Mouse (Mus musculus): Measurements from ENCODE around the gene Ndc1. TPM values are rescaled to one million over a fixed set of nuclear protein-coding genes. Genes with fewer than 3 reads are reported as not detected.
A peak's percentile ranks its signal among the peaks of the same experiment; 100 is the strongest.

Ndc1 gene
- polyA plus RNA-seq (2015; fragmentation: Nextera tagmentation; extraction: Ambion mirVana): 19.9 and 21.9 TPM in 2 replicates

GRCm38 (mm10) chr4:107367567-107368314 is at the start of gene Ndc1:
TSS of gene Ndc1 (plus strand) at chr4:107367784.
- under 1% methylated on average over 51 of the region's 51 CpGs for WGBS
- Histone ChIP-seq H3K4me2 (ENCODE audit: low read length) (peak within 1 kb of the TSS; percentile 59), H3K36me3 (ENCODE audit: control insufficient read depth, insufficient read depth) (peaks cover 2% of the 10 kb centered on the region), H3K9ac (replicated peaks; ENCODE audit: low read depth, low read length) (peak within 1 kb of the TSS; percentile 78), H3K27ac (ENCODE audit: low read length) (peak within 1 kb of the TSS; percentile 90), H3K9me3 (ENCODE audit: control insufficient read depth, low read length) (no peaks in the 10 kb centered on the region), H3K4me3 (replicated peaks; ENCODE audit: low read length) (peak within 1 kb of the TSS; percentile 73), H3K4me1 (replicated peaks; ENCODE audit: control insufficient read depth, insufficient read depth, low read length) (peaks cover 7% of the 10 kb centered on the region), H3K27me3 (replicated peaks; ENCODE audit: control insufficient read depth, insufficient read depth, low read length) (no peaks in the 10 kb centered on the region)
- ATAC-seq: peak; percentile 98

- no peak overlapping the region for H3K4me3 ChIP-seq (replicated peaks; ENCODE audit: low read length)
- no peaks in the 10 kb centered on the region for H3K27me3 ChIP-seq (replicated peaks; ENCODE audit: control insufficient read depth, insufficient read depth, low read length)
- ATAC-seq: no peak
- peaks cover 7% of the 10 kb centered on the region for H3K4me1 ChIP-seq (replicated peaks; ENCODE audit: control insufficient read depth, insufficient read depth, low read length)
- H3K36me3 ChIP-seq (ENCODE audit: control insufficient read depth, insufficient read depth): peaks cover 13% of the 10 kb centered on the region
- no peak overlapping the region for H3K9ac ChIP-seq (replicated peaks; ENCODE audit: low read depth, low read length)
- H3K9me3 ChIP-seq (ENCODE audit: control insufficient read depth, low read length): no peaks in the 10 kb centered on the region
- no peak overlapping the region for H3K27ac ChIP-seq (ENCODE audit: low read length)
- WGBS: 84% methylated on average over 8 of the region's 8 CpGs
- no peak overlapping the region for H3K4me2 ChIP-seq (ENCODE audit: low read length)
These were observed 48.9 kb upstream of the Ndc1 start for GRCm38 (mm10) chr4:107318646-107319045.

- Histone ChIP-seq H3K27me3 (replicated peaks; ENCODE audit: control insufficient read depth, insufficient read depth, low read length) (no peaks in the 10 kb centered on the region), H3K9me3 (ENCODE audit: control insufficient read depth, low read length) (no peaks in the 10 kb centered on the region), H3K4me2 (ENCODE audit: low read length) (no peak overlapping the region), H3K9ac (replicated peaks; ENCODE audit: low read depth, low read length) (no peak overlapping the region), H3K27ac (ENCODE audit: low read length) (no peak overlapping the region), H3K36me3 (ENCODE audit: control insufficient read depth, insufficient read depth) (peaks cover 13% of the 10 kb centered on the region), H3K4me1 (replicated peaks; ENCODE audit: control insufficient read depth, insufficient read depth, low read length) (no peaks in the 10 kb centered on the region), H3K4me3 (replicated peaks; ENCODE audit: low read length) (no peak overlapping the region)
- 90% methylated on average over 2 of the region's 2 CpGs for WGBS
- ATAC-seq: no peak
These were observed 46.5 kb upstream of the Ndc1 start for GRCm38 (mm10) chr4:107321041-107321440.

- no peaks in the 10 kb centered on the region for H3K9me3 ChIP-seq (ENCODE audit: control insufficient read depth, low read length)
- H3K4me3 ChIP-seq (replicated peaks; ENCODE audit: low read length): no peak overlapping the region
- no peaks in the 10 kb centered on the region for H3K4me1 ChIP-seq (replicated peaks; ENCODE audit: control insufficient read depth, insufficient read depth, low read length)
- H3K4me2 ChIP-seq (ENCODE audit: low read length): no peak overlapping the region
- ATAC-seq: no peak
- no peaks in the 10 kb centered on the region for H3K27me3 ChIP-seq (replicated peaks; ENCODE audit: control insufficient read depth, insufficient read depth, low read length)
- no peak overlapping the region for H3K9ac ChIP-seq (replicated peaks; ENCODE audit: low read depth, low read length)
- H3K27ac ChIP-seq (ENCODE audit: low read length): no peak overlapping the region
- peaks cover 13% of the 10 kb centered on the region for H3K36me3 ChIP-seq (ENCODE audit: control insufficient read depth, insufficient read depth)
- WGBS: 96% methylated on average over 2 of the region's 2 CpGs
These were observed 44.5 kb upstream of the Ndc1 start for GRCm38 (mm10) chr4:107323113-107323512.

- 95% methylated on average over 8 of the region's 8 CpGs for WGBS
- no peak for ATAC-seq
- H3K4me3 ChIP-seq (replicated peaks; ENCODE audit: low read length): no peak overlapping the region
- no peaks in the 10 kb centered on the region for H3K4me1 ChIP-seq (replicated peaks; ENCODE audit: control insufficient read depth, insufficient read depth, low read length)
- no peak overlapping the region for H3K27ac ChIP-seq (ENCODE audit: low read length)
- no peak overlapping the region for H3K9ac ChIP-seq (replicated peaks; ENCODE audit: low read depth, low read length)
- H3K36me3 ChIP-seq (ENCODE audit: control insufficient read depth, insufficient read depth): no peaks in the 10 kb centered on the region
- no peaks in the 10 kb centered on the region for H3K27me3 ChIP-seq (replicated peaks; ENCODE audit: control insufficient read depth, insufficient read depth, low read length)
- no peaks in the 10 kb centered on the region for H3K9me3 ChIP-seq (ENCODE audit: control insufficient read depth, low read length)
- H3K4me2 ChIP-seq (ENCODE audit: low read length): no peak overlapping the region
These were observed 39.1 kb upstream of the Ndc1 start for GRCm38 (mm10) chr4:107328530-107328929.

- Histone ChIP-seq H3K4me3 (replicated peaks; ENCODE audit: low read length) (no peak overlapping the region), H3K27ac (ENCODE audit: low read length) (no peak overlapping the region), H3K9ac (replicated peaks; ENCODE audit: low read depth, low read length) (no peak overlapping the region), H3K9me3 (ENCODE audit: control insufficient read depth, low read length) (no peaks in the 10 kb centered on the region), H3K4me2 (ENCODE audit: low read length) (no peak overlapping the region), H3K27me3 (replicated peaks; ENCODE audit: control insufficient read depth, insufficient read depth, low read length) (no peaks in the 10 kb centered on the region), H3K4me1 (replicated peaks; ENCODE audit: control insufficient read depth, insufficient read depth, low read length) (no peaks in the 10 kb centered on the region), H3K36me3 (ENCODE audit: control insufficient read depth, insufficient read depth) (no peaks in the 10 kb centered on the region)
- WGBS: 93% methylated on average over 4 of the region's 4 CpGs
- no peak for ATAC-seq
These were observed 34.1 kb upstream of the Ndc1 start for GRCm38 (mm10) chr4:107333514-107333913.

- 72% methylated on average over 8 of the region's 8 CpGs for WGBS
These were observed 31.2 kb upstream of the Ndc1 start for GRCm38 (mm10) chr4:107336356-107336755.

GRCm38 (mm10) chr4:107337455-107337854 is 30.1 kb upstream of the Ndc1 start:
- 90% methylated on average over 5 of the region's 5 CpGs for WGBS
- H3K4me3 ChIP-seq (replicated peaks; ENCODE audit: low read length): no peak overlapping the region
- H3K36me3 ChIP-seq (ENCODE audit: control insufficient read depth, insufficient read depth): no peaks in the 10 kb centered on the region
- no peaks in the 10 kb centered on the region for H3K9me3 ChIP-seq (ENCODE audit: control insufficient read depth, low read length)
- no peaks in the 10 kb centered on the region for H3K4me1 ChIP-seq (replicated peaks; ENCODE audit: control insufficient read depth, insufficient read depth, low read length)
- H3K4me2 ChIP-seq (ENCODE audit: low read length): no peak overlapping the region
- no peaks in the 10 kb centered on the region for H3K27me3 ChIP-seq (replicated peaks; ENCODE audit: control insufficient read depth, insufficient read depth, low read length)
- H3K9ac ChIP-seq (replicated peaks; ENCODE audit: low read depth, low read length): no peak overlapping the region
- no peak for ATAC-seq
- H3K27ac ChIP-seq (ENCODE audit: low read length): no peak overlapping the region

More at GRCm38 (mm10) chr4:107336356-107336755, 31.2 kb upstream of the Ndc1 start:
- no peak for ATAC-seq
- no peaks in the 10 kb centered on the region for H3K36me3 ChIP-seq (ENCODE audit: control insufficient read depth, insufficient read depth)
- H3K27me3 ChIP-seq (replicated peaks; ENCODE audit: control insufficient read depth, insufficient read depth, low read length): no peaks in the 10 kb centered on the region
- H3K4me1 ChIP-seq (replicated peaks; ENCODE audit: control insufficient read depth, insufficient read depth, low read length): no peaks in the 10 kb centered on the region
- no peaks in the 10 kb centered on the region for H3K9me3 ChIP-seq (ENCODE audit: control insufficient read depth, low read length)
- no peak overlapping the region for H3K4me3 ChIP-seq (replicated peaks; ENCODE audit: low read length)
- H3K4me2 ChIP-seq (ENCODE audit: low read length): no peak overlapping the region
- no peak overlapping the region for H3K27ac ChIP-seq (ENCODE audit: low read length)
- H3K9ac ChIP-seq (replicated peaks; ENCODE audit: low read depth, low read length): no peak overlapping the region

GRCm38 (mm10) chr4:107341354-107341753 is 26.2 kb upstream of the Ndc1 start:
- H3K4me1 ChIP-seq (replicated peaks; ENCODE audit: control insufficient read depth, insufficient read depth, low read length): no peaks in the 10 kb centered on the region
- WGBS: 20% methylated on average over 5 of the region's 5 CpGs
- no peak overlapping the region for H3K4me3 ChIP-seq (replicated peaks; ENCODE audit: low read length)
- H3K36me3 ChIP-seq (ENCODE audit: control insufficient read depth, insufficient read depth): 0 out of 2 replicates have a peak, but pooled peaks cover 2% of the 10 kb centered on the region
- no peak for ATAC-seq
- no peaks in the 10 kb centered on the region for H3K9me3 ChIP-seq (ENCODE audit: control insufficient read depth, low read length)
- no peak overlapping the region for H3K27ac ChIP-seq (ENCODE audit: low read length)
- H3K4me2 ChIP-seq (ENCODE audit: low read length): no peak overlapping the region
- no peaks in the 10 kb centered on the region for H3K27me3 ChIP-seq (replicated peaks; ENCODE audit: control insufficient read depth, insufficient read depth, low read length)
- H3K9ac ChIP-seq (replicated peaks; ENCODE audit: low read depth, low read length): no peak overlapping the region
